Mouse (Mus musculus) lung, postnatal 0 days (tissue): ENCODE data around the gene D230025D16Rik.

ENCODE experiments used
- CTCF ChIP-seq: IDR thresholded peaks from 2 replicates; pipeline ENCODE4 v1.5.1; 2016; ENCODE audit warnings: antibody characterized with exemption, mild to moderate bottlenecking
- EP300 ChIP-seq: IDR thresholded peaks from 2 replicates; pipeline ENCODE4 v1.6.1; 2016; ENCODE audit warnings: antibody characterized with exemption, mild to moderate bottlenecking, control low read depth

DNA sequence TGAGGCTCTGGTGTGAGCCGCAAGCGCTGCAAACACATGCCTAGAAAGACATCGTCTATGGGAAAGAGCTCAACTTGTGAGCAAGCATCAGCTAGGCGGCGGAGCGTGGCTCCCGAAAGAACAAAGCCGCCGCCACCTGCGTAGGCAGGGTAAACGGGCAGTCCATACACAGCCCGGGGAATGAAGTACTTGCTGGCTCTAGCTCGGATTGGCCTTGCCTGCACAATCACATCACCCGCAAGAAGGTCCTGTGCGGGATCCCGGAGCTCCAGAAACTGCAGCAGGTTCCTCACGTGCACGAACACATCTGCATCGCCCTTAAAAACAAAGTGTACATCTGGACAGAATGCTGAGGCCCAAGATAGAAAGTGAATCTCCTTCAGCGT, 28.8 kb downstream of the D230025D16Rik start:
- TF ChIP-seq CTCF (no peak), EP300 (no peak)
